Mouse (Mus musculus) activated CD4-positive, CD25-positive, alpha-beta regulatory T cell, adult 4 months (primary cell): ENCODE results near the gene Pmepa1. TPM values are rescaled to one million over a fixed set of nuclear protein-coding genes. Genes with fewer than 3 reads are reported as not detected.

Experiments
- ATAC-seq: one replicate; pipeline ENCODE4 v1.8.0; 2017
- polyA plus RNA-seq, 2 experiments: library from polyadenylated mRNA; unstranded; fragments of 100-300 nt; shearing (Covaris generic); gene quantifications; one replicate each; pipeline ENCODE4 v1.2.1; 2017

Gene Pmepa1
- polyA plus RNA-seq, 2 experiments from 2014 or later = 8.8 to 12.2 TPM

DNA sequence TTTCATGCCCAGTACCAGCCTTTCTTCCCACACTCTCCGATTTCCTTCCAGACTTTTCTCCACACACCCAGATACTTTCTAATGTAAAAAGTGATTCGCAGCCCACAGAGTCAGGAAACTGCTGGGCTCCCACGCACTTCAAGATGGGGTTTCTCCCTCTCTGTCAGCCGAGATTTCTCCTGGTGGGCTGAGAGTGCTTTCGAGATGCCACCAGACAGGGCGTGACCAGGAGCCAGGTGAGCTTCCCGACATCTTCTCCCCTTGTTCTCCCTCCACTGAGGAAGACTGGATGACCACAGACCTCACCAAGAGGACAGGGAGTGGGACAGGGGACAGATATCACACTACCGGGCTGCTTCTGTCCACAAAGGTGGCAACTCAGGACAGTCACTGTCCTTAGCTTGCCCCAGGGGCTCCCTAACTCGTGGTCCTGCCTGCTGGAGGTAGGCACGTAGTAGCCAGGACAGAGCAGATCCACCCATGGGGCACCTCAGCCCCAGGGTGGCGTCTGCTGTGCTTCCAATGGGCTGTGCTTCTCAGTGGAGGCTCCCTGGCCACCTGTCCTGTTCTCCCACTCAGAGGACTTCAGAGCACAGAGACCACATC lies 91.8 kb downstream of the Pmepa1 start:
- no peak for ATAC-seq

DNA sequence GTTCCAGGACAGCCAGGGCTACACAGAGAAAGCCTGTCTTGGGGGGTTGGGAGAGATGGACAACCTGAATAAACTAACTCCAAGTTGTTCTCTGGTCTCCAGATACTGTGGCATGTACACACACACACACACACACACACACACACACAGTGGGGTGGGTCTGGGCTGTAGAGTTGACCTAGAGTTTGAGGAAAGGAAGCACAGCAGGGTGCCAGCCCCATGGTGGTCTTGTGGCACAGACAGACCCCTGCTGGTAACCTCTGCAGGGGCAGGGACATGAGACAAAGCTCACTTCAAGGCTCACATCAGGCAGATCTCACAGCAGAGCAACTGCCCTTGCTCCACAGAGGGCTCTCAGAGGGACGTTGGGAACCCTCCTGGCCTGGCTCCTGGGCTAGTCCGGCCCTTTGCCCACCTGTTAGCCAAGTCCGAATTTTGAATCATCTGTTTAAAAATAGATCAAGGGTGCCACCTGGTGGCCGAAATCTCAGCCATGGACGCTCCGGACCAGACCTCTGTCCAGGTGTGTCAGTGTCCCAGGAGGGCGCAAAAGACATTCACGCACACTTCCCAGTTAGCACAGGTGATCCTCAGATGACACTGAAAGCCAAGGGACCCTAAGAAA lies 92.4 kb downstream of the Pmepa1 start:
- no peak for ATAC-seq

DNA sequence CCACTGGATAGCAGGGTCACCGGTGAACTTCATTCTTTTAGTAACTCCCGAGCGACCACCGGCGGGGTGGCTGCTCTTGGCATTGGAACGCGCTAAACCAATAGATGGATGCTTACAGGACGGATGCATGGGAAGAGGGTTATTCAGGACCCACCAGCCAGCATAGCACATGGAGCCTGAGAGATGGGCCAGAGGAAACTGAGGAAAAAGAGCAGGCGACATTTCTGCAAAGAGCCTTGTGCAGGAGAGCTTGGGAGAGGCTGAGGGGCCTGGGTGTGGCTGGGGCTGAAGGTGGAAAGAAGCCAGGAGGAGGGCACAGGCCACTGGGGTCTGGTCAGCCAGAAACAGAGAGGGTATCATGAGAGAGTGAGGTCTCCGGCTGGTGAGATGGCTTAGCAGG lies 93.0 kb downstream of the Pmepa1 start:
- ATAC-seq = no peak

DNA sequence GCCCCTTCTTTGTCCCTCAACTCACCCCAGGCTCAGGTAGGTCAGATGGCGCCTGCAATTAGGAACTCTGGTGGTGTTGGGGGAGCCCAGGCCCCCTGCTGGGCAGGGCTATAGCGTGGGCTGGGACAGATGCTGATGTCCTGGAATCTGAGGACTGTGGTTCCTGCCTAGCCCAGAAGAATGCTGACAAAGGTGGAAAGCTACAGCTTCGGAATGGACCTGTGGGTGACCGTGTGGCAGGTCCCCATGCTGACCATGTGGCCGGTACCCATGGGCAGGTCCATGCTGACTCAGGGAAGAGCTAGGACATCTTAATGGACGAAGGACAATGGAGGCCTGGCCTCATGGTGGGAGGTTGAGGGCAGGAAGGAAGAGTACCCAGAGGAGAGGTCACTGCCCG lies 93.5 kb downstream of the Pmepa1 start:
- no peak for ATAC-seq

DNA sequence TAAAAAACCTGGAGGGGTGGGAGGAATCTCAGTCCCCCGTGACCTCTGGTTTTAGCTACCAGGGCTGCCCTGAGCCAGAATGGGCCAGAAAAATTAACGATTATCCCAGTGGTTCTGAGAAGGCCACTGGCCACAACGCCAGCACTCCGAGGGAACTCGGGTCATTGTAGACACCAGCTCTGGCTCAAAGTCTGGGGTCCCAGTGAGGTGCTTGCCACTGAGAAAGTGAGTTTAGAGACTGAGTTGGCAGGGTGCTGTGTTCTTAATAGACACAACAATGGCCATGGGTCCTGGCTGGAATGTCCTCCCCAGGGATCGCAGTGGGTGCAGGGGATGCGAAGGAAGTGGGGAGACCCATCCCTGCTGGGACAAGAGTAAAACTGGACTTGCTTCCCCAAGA lies 94.4 kb downstream of the Pmepa1 start:
- ATAC-seq = no peak

DNA sequence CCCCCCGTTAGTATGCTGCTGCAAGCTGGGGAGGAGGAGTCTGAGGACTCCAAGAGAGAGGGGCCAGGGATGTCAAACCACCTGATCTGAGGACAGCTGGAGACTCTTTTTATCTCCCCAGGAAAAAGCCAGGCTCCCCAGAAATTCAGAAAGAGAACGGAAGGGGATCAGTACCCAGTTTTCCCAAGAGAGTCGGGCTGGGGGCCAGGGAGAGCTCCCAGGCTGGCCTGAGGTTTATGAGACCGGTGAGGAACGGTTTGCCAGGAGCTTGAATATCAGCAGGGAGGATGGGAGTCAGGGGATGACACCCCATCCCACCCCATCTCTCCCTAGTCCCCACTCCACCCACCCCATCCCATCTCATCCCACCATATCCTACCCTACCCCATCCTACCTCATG lies 94.8 kb downstream of the Pmepa1 start:
- ATAC-seq = no peak

DNA sequence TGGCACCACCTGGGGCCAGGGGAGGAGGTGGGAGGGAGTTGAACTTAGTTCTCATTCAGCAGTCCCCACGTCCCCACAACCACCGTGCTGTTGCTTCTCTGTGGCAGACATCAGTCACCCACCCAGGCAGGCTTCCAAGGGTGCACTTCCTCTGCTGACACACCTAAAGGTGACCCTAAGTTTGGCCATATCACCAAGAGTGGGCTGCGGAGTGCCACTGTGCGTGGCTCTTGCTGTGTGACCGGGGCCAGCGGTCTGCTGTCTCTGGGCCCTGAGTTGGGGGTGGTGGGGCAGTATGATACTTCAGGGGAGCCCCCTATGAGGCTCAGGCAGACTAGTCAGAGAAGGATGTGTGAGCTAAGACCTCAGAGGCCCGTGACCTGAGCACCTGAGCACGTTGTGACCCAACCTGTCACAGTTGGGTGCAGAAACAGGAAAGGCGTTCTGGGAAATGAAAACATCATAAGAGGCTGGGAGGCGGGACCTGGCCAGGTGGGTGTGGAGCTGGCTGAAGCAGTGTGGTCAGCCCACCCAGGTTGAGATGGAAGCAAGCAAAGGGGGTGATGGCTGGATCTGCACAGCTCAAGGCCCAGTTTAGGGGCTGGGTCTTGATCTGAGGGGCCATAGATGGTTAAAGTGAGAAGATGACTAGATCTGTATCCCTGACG lies 95.5 kb downstream of the Pmepa1 start:
- ATAC-seq = no peak

DNA sequence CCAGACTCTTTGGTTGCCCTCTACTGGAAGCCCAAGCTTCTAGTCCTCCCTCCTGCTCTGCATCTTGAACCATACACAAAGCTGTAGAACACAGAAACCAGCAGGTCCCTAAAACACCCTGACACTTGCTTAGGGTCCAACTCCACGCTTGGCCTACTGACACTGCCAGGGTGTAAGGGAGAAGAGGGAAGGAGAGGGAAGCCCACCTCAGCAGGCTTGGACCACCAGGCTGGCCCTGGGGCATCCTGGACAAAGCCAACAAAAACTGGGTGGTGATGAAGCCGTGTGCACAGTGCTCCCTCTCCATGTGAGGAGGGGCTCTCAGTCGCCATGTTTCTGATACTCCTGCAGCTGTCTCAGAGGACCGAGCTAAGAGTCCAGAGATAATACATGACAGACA lies 96.3 kb downstream of the Pmepa1 start:
- ATAC-seq = no peak

DNA sequence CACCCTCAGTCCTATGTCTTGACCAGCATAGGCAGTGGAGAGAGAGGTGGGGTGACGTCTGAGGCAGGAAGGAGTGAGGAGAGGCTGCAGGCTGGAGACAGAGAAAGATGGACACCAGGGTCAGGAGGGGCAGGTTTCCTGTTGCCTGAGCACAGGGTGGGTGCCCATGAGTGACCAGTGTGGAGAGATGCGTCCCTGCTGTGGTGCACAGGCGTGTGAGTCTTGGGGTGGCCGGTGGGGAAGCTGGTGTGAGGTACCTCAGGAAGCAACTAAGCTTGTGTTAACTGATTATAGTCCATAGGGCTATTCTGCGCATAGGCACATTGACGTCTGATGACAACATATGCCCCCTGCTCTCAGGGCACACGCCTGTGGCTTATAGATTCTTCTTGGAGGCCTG lies 97.3 kb downstream of the Pmepa1 start:
- ATAC-seq = no peak

DNA sequence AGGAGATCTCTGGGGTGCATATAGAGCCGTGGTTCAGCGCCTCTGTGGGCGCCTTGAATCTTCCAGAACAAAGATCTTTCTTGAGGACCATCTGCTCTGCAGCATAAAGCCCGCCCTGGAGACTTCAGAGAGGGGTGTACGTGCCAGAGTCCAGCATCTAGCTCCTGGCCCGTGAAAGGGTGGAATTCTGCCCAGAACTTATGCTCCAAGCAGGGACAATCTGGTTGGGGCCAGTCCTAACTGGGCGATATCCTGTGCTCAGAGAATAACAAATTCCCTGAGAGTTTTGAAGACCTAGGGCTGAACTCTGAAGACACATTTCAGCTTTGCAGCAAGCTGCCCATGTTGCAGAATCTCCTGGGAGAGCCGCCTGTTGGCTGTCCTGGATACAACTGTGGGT lies 98.4 kb downstream of the Pmepa1 start:
- ATAC-seq = no peak

DNA sequence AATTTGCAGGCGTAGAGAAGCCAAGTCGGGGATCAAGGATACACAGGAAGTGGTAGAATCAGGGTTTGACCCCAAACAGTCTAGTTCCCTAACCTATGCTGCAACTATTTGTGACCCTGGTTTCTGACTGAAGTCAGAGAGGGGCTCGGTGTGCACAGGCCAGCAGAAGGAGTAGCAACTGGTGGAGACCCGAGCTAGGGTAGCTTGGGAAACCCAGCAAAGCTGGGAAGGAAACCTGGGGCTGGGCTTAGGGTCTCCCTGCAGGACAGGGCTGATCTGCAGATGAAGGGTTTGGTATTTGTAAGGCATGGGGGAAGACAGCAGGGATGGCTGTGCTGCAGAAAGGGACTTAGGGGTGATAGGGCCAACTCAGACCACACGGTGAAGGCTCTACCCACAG lies 98.9 kb downstream of the Pmepa1 start:
- ATAC-seq = no peak

DNA sequence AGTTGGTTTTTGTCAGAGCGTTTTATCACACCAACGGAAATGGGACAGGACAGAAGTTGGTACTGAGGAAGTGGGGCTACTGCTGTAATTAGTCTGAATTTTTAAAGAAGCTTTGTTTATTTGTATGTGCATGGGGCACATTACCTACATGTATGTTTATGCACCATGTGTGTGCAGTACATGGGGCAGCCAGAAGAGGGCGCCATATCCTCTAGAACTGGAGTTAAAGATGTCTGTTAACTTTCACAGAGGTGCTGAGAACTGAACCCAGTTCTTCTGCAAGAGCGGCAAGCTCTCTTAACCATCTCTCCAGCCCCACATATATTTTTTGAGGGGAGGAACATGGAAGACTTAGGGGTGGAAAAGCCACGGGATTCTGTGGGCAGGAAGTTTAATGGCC lies 100.6 kb downstream of the Pmepa1 start:
- no peak for ATAC-seq

DNA sequence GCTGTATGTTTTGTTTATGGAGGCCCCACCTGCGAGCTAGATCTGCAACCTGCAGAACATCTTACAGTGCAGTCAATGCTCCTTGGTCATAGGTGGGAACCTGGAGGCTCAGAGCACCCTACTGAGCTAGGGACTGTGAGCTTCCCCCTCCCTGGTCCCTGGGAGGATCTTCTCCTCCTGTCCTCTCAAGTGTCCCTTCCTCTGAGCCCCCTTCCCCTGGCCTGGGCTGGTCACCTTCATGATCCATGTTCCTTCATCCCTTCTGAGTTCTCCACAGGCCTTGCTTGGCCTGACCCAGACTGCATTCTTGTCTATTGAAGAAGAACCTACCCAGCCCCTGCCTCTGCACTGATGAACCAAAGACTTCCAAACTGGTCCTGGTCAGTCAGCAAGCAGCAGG lies 101.8 kb downstream of the Pmepa1 start:
- ATAC-seq = no peak

Other genes starting within 250 kb of the Pmepa1 start
- under 1 TPM in 1 of 2 experiments, not detected in 1; 0.17 TPM for gene Ctcfl, start 157.0 kb downstream of the Pmepa1 start, polyA plus RNA-seq
- not detected for gene Pck1, start 123.5 kb downstream of the Pmepa1 start, polyA plus RNA-seq
- gene Zbp1, start 57.6 kb downstream of the Pmepa1 start, polyA plus RNA-seq = 100 to 1,000 TPM; 118 to 141 TPM
- not detected for gene 1700021F07Rik, start 246.1 kb upstream of the Pmepa1 start, polyA plus RNA-seq